Mouse (Mus musculus) small intestine, adult 2 months (tissue): ENCODE measurements around the gene Ung. TPM values are rescaled to one million over a fixed set of nuclear protein-coding genes. Genes with fewer than 3 reads are reported as not detected.

Source experiments
- H3K27ac ChIP-seq: fragments of 200-500 bp; 2 replicates; pipeline ENCODE4 v1.5.1; 2012; ENCODE audit warnings: low read depth, low read length, control low read depth, inconsistent platforms; ENCODE audit not compliant: insufficient read depth
- H3K27me3 ChIP-seq: fragments of 200-500 bp; 2 replicates; pipeline ENCODE4 v1.6.1; 2012; ENCODE audit warnings: mild to moderate bottlenecking, moderate library complexity, low read length, inconsistent platforms; ENCODE audit not compliant: control insufficient read depth, insufficient read depth
- H3K36me3 ChIP-seq: fragments of 200-500 bp; 2 replicates; pipeline ENCODE4 v1.6.1; 2012; ENCODE audit warnings: mild to moderate bottlenecking, low read length, control low read depth, inconsistent platforms; ENCODE audit not compliant: control insufficient read depth, insufficient read depth
- H3K4me1 ChIP-seq: fragments of 200-500 bp; 2 replicates; pipeline ENCODE4 v1.6.1; 2012; ENCODE audit warnings: low read length, inconsistent platforms, mixed read lengths; ENCODE audit not compliant: control insufficient read depth, insufficient read depth, insufficient read length
- H3K4me3 ChIP-seq: fragments of 200-500 bp; 2 replicates; pipeline ENCODE4 v1.5.1; 2012; ENCODE audit warnings: low read depth, mild to moderate bottlenecking, control low read depth, inconsistent platforms, low read length, moderate library complexity
- CTCF ChIP-seq: fragments of 200-500 bp; IDR thresholded peaks from 2 replicates; pipeline ENCODE4 v1.5.1; 2012; ENCODE audit warnings: low read depth, mild to moderate bottlenecking, control low read depth, inconsistent platforms, low read length, moderate library complexity, mixed read lengths; ENCODE audit not compliant: insufficient replicate concordance, insufficient read length; ENCODE audit errors: extremely low read depth
- POLR2A ChIP-seq: fragments of 200-500 bp; IDR thresholded peaks from 2 replicates; pipeline ENCODE4 v1.6.1; 2012; ENCODE audit warnings: low read depth, mild to moderate bottlenecking, control low read depth, inconsistent platforms, low read length, moderate library complexity
- WGBS: fragments of 180-500 bp; shearing (Covaris S2); methylation state at CpG from one replicate; pipeline ENCODE4 v1.1.7; 2018; 5-methylcytosine and 5-hydroxymethylcytosine counted together
- polyA plus RNA-seq: library from polyadenylated mRNA; depleted of rRNA; stranded (reverse); fragments of >200 nt; gene quantifications from 2 replicates; pipeline ENCODE4 v1.2.3, GENCODE M21; 2012; rRNA removed

Ung gene
- polyA plus RNA-seq, 1 experiment: 6.7 TPM

DNA sequence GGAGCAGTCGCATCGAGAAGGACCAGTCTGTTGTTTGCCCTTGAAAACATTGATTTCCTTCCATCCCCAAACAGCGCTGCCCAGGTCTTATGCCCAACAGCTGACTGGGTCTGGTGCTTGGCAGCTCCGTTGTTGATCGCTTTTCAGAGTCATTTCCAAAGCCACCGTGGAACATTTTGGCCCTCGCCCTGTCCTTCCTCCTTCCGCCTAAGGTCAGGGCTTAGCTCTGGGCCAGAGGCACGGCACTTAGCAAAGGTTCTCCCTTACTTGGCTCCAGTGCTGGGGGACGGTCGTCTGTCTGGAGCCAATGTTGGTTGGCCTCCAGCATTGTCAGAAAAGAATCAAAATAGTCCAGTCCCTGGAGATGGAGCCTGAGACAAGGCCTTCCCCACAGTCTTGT, 49.4 kb downstream of the Ung start:
- Histone ChIP-seq H3K4me1 (peaks cover 9% of the 10 kb centered on the region), H3K4me3 (no peak overlapping the region), H3K36me3 (no peaks in the 10 kb centered on the region), H3K27me3 (no peaks in the 10 kb centered on the region), H3K27ac (no peak overlapping the region)
- WGBS: 75% methylated on average over 11 of the region's 11 CpGs
- TF ChIP-seq POLR2A (no peak), CTCF (no peak)

DNA sequence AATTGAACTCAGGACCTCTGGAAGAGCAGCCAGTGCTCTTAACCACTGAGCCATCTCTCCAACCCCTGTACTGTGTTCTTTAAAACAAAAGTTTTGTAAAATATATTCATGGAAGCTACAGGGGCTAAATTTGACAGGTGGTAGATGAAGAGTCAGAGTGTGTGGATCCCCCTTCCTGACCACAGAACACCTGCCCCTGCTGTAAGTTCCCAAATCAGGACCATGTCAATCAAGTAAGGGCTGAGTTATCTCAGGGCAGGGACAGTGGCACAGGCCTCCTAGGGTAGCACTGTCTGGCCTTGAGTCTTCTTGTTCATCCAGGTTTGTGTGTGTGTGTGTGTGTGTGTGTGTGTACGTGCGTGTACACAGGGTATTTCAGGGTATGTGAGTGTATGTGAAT, 53.3 kb downstream of the Ung start:
- no peak overlapping the region for H3K27ac ChIP-seq
- H3K27me3 ChIP-seq: no peaks in the 10 kb centered on the region
- no peak overlapping the region for H3K4me3 ChIP-seq
- H3K36me3 ChIP-seq: no peaks in the 10 kb centered on the region
- WGBS: 93% methylated on average over 2 of the region's 2 CpGs
- TF ChIP-seq CTCF (no peak), POLR2A (no peak)
- H3K4me1 ChIP-seq: no peaks in the 10 kb centered on the region

DNA sequence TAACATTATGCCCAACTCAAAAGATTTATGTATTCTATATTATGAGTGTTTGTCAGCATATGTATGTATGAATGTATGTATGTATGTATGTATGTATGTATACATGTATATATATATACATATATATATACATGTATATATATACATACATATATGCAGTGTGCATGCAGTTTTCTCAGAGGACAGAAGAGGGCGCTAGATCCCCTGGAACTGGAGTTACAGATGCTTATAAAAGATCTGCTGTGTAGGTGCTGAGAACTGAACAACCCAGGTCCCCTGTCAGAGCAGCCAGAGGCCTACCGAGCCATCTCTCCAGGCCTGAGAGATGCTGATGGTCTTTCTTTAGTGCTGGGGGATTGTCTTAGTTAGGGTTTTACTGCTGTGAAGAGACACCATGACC, 56.9 kb downstream of the Ung start:
- Histone ChIP-seq H3K27ac (no peak overlapping the region), H3K4me3 (no peak overlapping the region), H3K36me3 (no peaks in the 10 kb centered on the region), H3K27me3 (no peaks in the 10 kb centered on the region), H3K4me1 (no peaks in the 10 kb centered on the region)
- no peak for TF ChIP-seq POLR2A
- TF ChIP-seq CTCF: no peak
- 77% methylated on average over 2 of the region's 2 CpGs for WGBS

Other genes with a start within 250 kb of the Ung start
- 68.3 and 144 TPM in 2 replicates for gene Coro1c, start 221.6 kb upstream of the Ung start, polyA plus RNA-seq
- gene Ssh1, start 136.5 kb upstream of the Ung start, polyA plus RNA-seq: 6.7 and 11.3 TPM in 2 replicates
- 11.9 and 16.8 TPM in 2 replicates for gene Dao, start 126.7 kb upstream of the Ung start, polyA plus RNA-seq
- 6.2 and 10.9 TPM in 2 replicates for gene Usp30, start 64.9 kb upstream of the Ung start, polyA plus RNA-seq
- gene Svop, start 38.8 kb upstream of the Ung start, polyA plus RNA-seq: 0.15 and 0.42 TPM in 2 replicates
- 3.1 and 6.6 TPM in 2 replicates for gene Alkbh2, start 2.2 kb upstream of the Ung start, polyA plus RNA-seq
- gene Acacb, start 16.1 kb downstream of the Ung start, polyA plus RNA-seq: 3.1 and 5.9 TPM in 2 replicates
- gene Foxn4, start 143.4 kb downstream of the Ung start, polyA plus RNA-seq: 0.03 TPM in 1 of 2 replicates, not detected in the other
- gene Myo1h, start 158.8 kb downstream of the Ung start, polyA plus RNA-seq: 0.27 and 0.85 TPM in 2 replicates